Mouse (Mus musculus): ENCODE results near the gene Crcp. TPM values are rescaled to one million over a fixed set of nuclear protein-coding genes. Genes with fewer than 3 reads are reported as not detected.

Gene Crcp
- total and polyA plus RNA-seq, 3 experiments = 42.3 to 63.2 (median 58.3) TPM

DNA sequence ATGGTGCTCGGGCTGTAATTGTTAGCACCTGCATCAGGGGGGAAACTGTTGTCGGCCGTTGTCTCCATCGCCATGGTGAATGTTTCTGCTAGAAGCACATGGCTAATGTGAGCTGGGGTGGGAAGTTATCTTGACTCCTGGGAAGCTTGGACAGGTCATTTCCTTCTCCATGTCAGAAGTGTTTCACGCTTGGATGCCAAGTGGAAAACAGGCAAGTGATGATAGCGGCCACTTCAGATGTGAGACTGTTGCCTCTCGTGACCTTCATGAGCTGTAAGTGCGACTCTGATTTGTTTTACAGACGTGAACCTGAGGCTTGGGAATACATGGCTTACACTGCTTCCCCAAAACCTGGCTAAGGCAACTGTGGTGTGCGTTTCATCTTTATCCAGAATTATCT lies 17.5 kb downstream of the Crcp start:
- no peak for DNase-seq (ENCODE audit: extremely low read depth)
- Histone ChIP-seq H3K27ac (ENCODE audit: insufficient read depth, low read depth) (no peak overlapping the region), H3K4me2 (ENCODE audit: insufficient read depth, low read depth, poor library complexity, severe bottlenecking) (no peak overlapping the region), H3K79me2 (replicated peaks; ENCODE audit: control insufficient read depth, extremely low read depth, insufficient read depth, poor library complexity, severe bottlenecking) (no peaks in the 10 kb centered on the region; the same call in 1 of the 2 replicates), H3K27me3 (replicated peaks) (no peaks in the 10 kb centered on the region), H3K4me3 (replicated peaks in 1 of 3; ENCODE audit: low read depth in 2 of 3, low read length in 2 of 3, poor library complexity in 1 of 3) (no peak overlapping the region), H3K36me3 (replicated peaks in 1 of 2; ENCODE audit: control insufficient read depth in 1 of 2, insufficient read depth in 1 of 2, low read length in 1 of 2) (peaks cover 76 to 94% of the 10 kb centered on the region in 2 experiments), H3K9me3 (replicated peaks; ENCODE audit: low read length) (no peaks in the 10 kb centered on the region), H3K4me1 (ENCODE audit: control insufficient read depth in 1 of 2, insufficient read depth in 2 of 2) (peaks cover 0 to 15% of the 10 kb centered on the region in 2 experiments; a peak in 2 of 4 replicates), H3K9ac (ENCODE audit: insufficient read depth, low read depth) (no peak overlapping the region)
- in situ Hi-C loops (cut with MboI; ENCODE audit: low pct_ligation_motif_present, low pct_unique_long_range_greater_than_20kb, low sequenced_read_pairs) = loop anchor here (5.0 kb wide), 1 partner anchor 91 kb away; no protein-coding TSS in a partner anchor
- TF ChIP-seq NRF1 (IDR thresholded peaks at IDR 0.05; ENCODE audit: low read depth, low read length) = no peak
- TF ChIP-seq ZMIZ1 (IDR thresholded peaks at IDR 0.05; ENCODE audit: low read depth, low read length) = no peak
- TF ChIP-seq CHD2 (IDR thresholded peaks at IDR 0.05; ENCODE audit: low read length) = no peak
- TF ChIP-seq IRF4 (IDR thresholded peaks at IDR 0.05; ENCODE audit: low read depth, low read length) = no peak
- TF ChIP-seq RCOR1 (conservative IDR thresholded peaks at IDR 0.05; ENCODE audit: low read depth, low read length) = no peak
- no peak for TF ChIP-seq UBTF (IDR thresholded peaks at IDR 0.05; ENCODE audit: low read depth, low read length)
- TF ChIP-seq USF2 (conservative IDR thresholded peaks at IDR 0.05; ENCODE audit: low read depth, low read length) = no peak
- no peak for TF ChIP-seq KAT2A (IDR thresholded peaks at IDR 0.05; ENCODE audit: insufficient replicate concordance, low read length)
- no peak for TF ChIP-seq TCF12 (IDR thresholded peaks at IDR 0.05; ENCODE audit: low read depth, low read length)
- dilution Hi-C loops (cut with MboI; ENCODE audit: extremely low pct_ligation_motif_present, extremely low pct_unique_long_range_greater_than_20kb, low sequenced_read_pairs) = no loop called here

DNA sequence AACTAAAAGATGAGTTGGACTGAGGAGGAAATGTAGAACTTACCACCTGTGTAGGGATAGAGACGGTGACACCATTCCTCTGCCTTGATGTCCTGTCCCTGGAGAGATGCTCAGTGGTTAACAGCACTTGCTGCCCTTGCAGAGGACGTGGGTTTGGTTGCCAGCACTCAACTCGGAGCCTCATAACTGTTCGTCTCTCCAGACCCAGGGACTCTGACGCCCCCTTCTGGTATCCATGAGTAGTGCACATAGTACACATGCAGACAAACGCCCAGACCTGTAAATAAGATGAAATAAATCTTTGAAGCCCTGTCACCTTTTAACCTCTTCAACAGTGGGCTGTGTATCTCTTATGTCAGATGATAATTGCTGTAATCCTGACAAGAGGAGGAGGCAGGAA lies 17.9 kb downstream of the Crcp start:
- in situ Hi-C loops (cut with MboI; ENCODE audit: low pct_ligation_motif_present, low pct_unique_long_range_greater_than_20kb, low sequenced_read_pairs) = loop anchor here (5.0 kb wide), 1 partner anchor 90 kb away; no protein-coding TSS in a partner anchor
- no peak overlapping the region for H3K27ac ChIP-seq (ENCODE audit: insufficient read depth, low read depth)
- H3K36me3 ChIP-seq (replicated peaks in 1 of 2; ENCODE audit: control insufficient read depth in 1 of 2, insufficient read depth in 1 of 2, low read length in 1 of 2) = peaks cover 75 to 93% of the 10 kb centered on the region in 2 experiments

More for the DNA sequence above, 17.9 kb downstream of the Crcp start:
- Histone ChIP-seq H3K4me3 (replicated peaks in 1 of 3; ENCODE audit: low read depth in 2 of 3, low read length in 2 of 3, poor library complexity in 1 of 3) (no peak overlapping the region), H3K4me2 (ENCODE audit: insufficient read depth, low read depth, poor library complexity, severe bottlenecking) (no peak overlapping the region), H3K27me3 (replicated peaks) (no peaks in the 10 kb centered on the region), H3K79me2 (replicated peaks; ENCODE audit: control insufficient read depth, extremely low read depth, insufficient read depth, poor library complexity, severe bottlenecking) (no peaks in the 10 kb centered on the region; the same call in 1 of the 2 replicates), H3K9ac (ENCODE audit: insufficient read depth, low read depth) (no peak overlapping the region), H3K9me3 (replicated peaks; ENCODE audit: low read length) (no peaks in the 10 kb centered on the region), H3K4me1 (ENCODE audit: control insufficient read depth in 1 of 2, insufficient read depth in 2 of 2) (peaks cover 0 to 16% of the 10 kb centered on the region in 2 experiments; a peak in 2 of 4 replicates)
- no peak for DNase-seq (ENCODE audit: extremely low read depth)
- dilution Hi-C loops (cut with MboI; ENCODE audit: extremely low pct_ligation_motif_present, extremely low pct_unique_long_range_greater_than_20kb, low sequenced_read_pairs) = no loop called here
- no peak for TF ChIP-seq MYC (IDR thresholded peaks at IDR 0.05; ENCODE audit: low read depth, low read length)
- TF ChIP-seq SMC3 (IDR thresholded peaks at IDR 0.05; ENCODE audit: low read depth, low read length) = no peak
- peak; percentile 40 to 46; a peak in 3 of 4 replicates for TF ChIP-seq CTCF (conservative IDR thresholded peaks at IDR 0.05 in 1 of 2, IDR thresholded peaks at IDR 0.05 in 1 of 2; ENCODE audit: low read depth in 2 of 2, low read length in 2 of 2)
- no peak for TF ChIP-seq SIN3A (IDR thresholded peaks at IDR 0.05; ENCODE audit: low read length)
- no peak for TF ChIP-seq JUND (conservative IDR thresholded peaks at IDR 0.05; ENCODE audit: low read depth, low read length)
- no peak for TF ChIP-seq ELF1 (IDR thresholded peaks at IDR 0.05; ENCODE audit: low read depth, low read length)
- no peak for TF ChIP-seq USF1 (IDR thresholded peaks at IDR 0.05; ENCODE audit: low read depth, low read length)

Data from CH12.LX (cell line).